Mouse (Mus musculus) MEL-GATA-1-ER (cell line): ENCODE results near the gene Susd4.

Experiments
- DNase-seq: peaks from one replicate; pipeline ENCODE4 v3.0.0-alpha.2; 2012; ENCODE audit warnings: low read depth; ENCODE audit errors: extremely low read depth

Gene Susd4

GRCm38 (mm10) chr1:182852158-182852557 is 88.5 kb downstream of the Susd4 start:
- DNase-seq, result no peak

- DNase-seq, result no peak
These were observed 93.0 kb downstream of the Susd4 start for GRCm38 (mm10) chr1:182856636-182857035.

GRCm38 (mm10) chr1:182861671-182862358 is 98.2 kb downstream of the Susd4 start:
- DNase-seq, result no peak

GRCm38 (mm10) chr1:182863396-182863795 is 99.7 kb downstream of the Susd4 start:
- no peak for DNase-seq

- DNase-seq, result no peak
These were observed 104.2 kb downstream of the Susd4 start for GRCm38 (mm10) chr1:182867886-182868285.

GRCm38 (mm10) chr1:182868432-182869113 is 104.9 kb downstream of the Susd4 start:
- DNase-seq, result no peak

- DNase-seq, result no peak
These were observed 105.4 kb downstream of the Susd4 start for GRCm38 (mm10) chr1:182869114-182869456.

- DNase-seq, result no peak
These were observed 114.5 kb downstream of the Susd4 start for GRCm38 (mm10) chr1:182878156-182878555.

GRCm38 (mm10) chr1:182878719-182879118 is 115.1 kb downstream of the Susd4 start:
- DNase-seq, result no peak

- no peak for DNase-seq
These were observed 117.6 kb downstream of the Susd4 start for GRCm38 (mm10) chr1:182881246-182881645.

GRCm38 (mm10) chr1:182882611-182883010 is 119.0 kb downstream of the Susd4 start:
- DNase-seq, result no peak

GRCm38 (mm10) chr1:182895698-182896097 is 132.0 kb downstream of the Susd4 start:
- no peak for DNase-seq

- no peak for DNase-seq
These were observed 133.4 kb downstream of the Susd4 start for GRCm38 (mm10) chr1:182897071-182897470.

- DNase-seq, result no peak
These were observed 134.0 kb downstream of the Susd4 start for GRCm38 (mm10) chr1:182897506-182898138.

GRCm38 (mm10) chr1:182902095-182902494 is 138.4 kb downstream of the Susd4 start:
- DNase-seq, result peak; percentile 18

- no peak for DNase-seq
These were observed 139.2 kb downstream of the Susd4 start for GRCm38 (mm10) chr1:182902906-182903305.

- DNase-seq, result no peak
These were observed 142.0 kb downstream of the Susd4 start for GRCm38 (mm10) chr1:182905669-182906068.

GRCm38 (mm10) chr1:182908050-182909036 is 144.7 kb downstream of the Susd4 start:
- DNase-seq, result peak; percentile 86

- DNase-seq, result no peak
These were observed 145.4 kb downstream of the Susd4 start for GRCm38 (mm10) chr1:182909066-182909465.

- DNase-seq, result no peak
These were observed 145.9 kb downstream of the Susd4 start for GRCm38 (mm10) chr1:182909596-182909995.

GRCm38 (mm10) chr1:182912591-182912990 is 148.9 kb downstream of the Susd4 start:
- DNase-seq, result no peak
